Mouse (Mus musculus) kidney, postnatal 10 days (tissue): Measurements from ENCODE around the gene Usp32.
A peak's percentile ranks its signal among the peaks of the same experiment; 100 is the strongest.
"Not testable (repeated sequence)": the region's sequence is repeated elsewhere in the genome, so short reads cannot be mapped to it uniquely, and the experiment has no call there.

Source experiments
- DNase-seq: peaks from one replicate; pipeline ENCODE4 v3.0.0; 2021; ENCODE audit warnings: mixed read lengths

The Usp32 gene

DNA sequence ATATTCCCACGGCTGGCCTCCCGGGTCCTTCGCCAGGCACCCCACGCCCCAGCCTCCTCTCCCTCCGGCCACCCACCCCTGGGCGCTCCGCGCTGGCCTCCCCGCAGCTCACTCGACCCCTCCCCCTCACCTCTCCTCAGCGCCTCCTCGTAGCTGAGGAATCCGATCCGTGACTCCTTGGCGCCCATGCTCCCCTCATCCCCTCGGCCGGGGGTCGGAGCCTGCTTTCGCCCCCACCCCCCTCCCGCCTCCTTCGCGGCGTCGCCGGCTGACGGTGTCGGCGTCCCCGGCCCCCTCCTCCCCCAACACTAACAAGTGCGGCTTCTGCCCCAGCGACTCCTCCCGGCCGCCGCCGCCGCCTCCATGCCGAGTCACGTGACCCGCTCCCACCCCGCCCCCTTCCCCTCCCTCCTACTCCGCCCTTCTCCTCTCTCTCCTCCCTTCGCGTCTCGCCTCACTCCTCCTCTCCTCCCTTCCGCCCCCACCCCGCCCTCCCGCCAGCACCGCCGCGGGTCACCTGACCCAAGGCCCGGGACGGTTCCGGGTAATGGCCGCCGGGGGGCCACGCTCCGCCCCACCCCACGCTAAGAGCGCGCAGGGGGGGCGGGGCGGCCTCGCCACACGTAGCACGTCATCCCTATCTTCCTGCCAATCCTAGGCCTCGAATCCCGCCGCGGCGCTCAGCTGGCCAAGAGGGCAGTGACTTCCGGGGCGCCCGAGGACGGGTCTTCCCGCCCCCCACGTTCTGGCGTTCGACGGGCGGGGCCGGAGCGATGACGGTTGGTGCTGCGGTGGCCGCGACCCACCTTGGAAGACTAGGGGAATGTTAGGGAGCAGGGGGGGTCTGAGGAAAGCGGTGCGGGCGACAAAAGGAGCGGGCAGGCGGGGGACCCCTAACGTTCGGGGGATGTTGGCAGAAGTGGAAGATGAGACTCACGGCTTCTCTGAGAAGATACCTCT is at the start of gene Usp32:
Gene Usp32 (minus strand): TSS at position 581 of the 960 bp plus-strand sequence.
- peak; percentile 98 for DNase-seq

DNA sequence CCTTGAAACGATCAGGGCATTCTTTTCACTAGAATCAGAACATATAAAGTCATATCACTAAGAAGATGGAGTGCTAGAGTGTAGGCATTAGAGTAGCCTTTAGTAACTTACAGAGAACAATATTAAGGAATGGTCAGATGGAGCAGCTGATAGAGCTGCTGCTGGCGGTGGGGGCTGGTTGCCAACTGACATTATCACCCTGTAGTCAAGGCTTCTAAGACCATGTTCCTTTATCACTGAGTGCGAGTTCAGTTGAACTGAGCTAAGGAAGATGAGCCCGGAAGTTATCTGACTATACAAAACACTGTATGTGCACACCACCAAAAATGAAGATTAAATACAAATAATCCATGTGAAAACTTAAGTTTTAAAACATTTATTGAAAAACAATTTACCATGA is 49.1 kb upstream of the Usp32 start:
- no peak for DNase-seq

DNA sequence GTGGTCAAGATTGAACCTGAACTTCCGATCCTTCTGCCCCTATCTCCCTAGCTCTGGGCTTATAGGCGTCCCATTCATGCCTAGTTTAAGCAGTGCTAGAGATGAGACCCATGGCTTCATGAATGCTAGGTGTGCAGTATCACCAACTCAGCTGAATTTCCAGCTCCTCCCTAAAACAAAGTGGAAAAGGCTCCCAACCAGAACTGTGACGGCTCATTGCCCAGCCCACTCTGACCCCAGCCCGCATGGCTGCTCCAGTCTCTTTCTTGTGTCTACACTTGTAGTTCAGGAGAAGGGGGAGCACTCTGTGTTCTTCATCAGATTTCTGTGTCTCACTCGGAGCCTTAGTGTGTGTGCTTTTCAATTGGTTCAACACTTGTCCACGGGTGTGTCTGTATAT is 44.9 kb upstream of the Usp32 start:
- DNase-seq, result peak; percentile 14

GRCm38 (mm10) chr11:85184082-85184481 is 44.1 kb upstream of the Usp32 start:
- DNase-seq, result peak; percentile 61

GRCm38 (mm10) chr11:85183284-85183779 is 43.4 kb upstream of the Usp32 start:
- DNase-seq, result peak; percentile 52

- DNase-seq, result peak; percentile 83
Measured at GRCm38 (mm10) chr11:85182617-85183283, 42.8 kb upstream of the Usp32 start.

DNA sequence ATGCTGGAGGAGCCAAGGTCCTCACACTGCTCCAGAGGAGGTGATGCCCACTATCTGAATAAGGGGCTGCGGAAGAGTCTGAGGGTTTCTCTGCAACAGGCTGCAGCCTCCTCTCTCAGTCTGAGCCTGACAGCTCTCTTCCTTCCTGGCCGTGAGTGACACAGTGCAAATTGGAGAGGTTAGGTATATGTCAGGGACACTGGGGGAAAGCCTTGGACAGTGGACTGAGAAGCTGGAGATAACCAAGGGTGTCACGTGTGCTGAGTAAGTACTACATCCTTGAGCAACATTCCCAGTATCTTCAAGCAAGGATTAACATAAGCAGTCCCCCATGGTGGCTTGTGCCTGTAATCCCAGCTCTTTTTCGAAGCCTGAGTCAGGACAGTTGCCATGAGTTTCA is 38.5 kb upstream of the Usp32 start:
- DNase-seq, result no peak

- no peak for DNase-seq
Measured at GRCm38 (mm10) chr11:85177761-85178160, 37.8 kb upstream of the Usp32 start.

GRCm38 (mm10) chr11:85175941-85176340 is 36.0 kb upstream of the Usp32 start:
- no peak for DNase-seq

DNA sequence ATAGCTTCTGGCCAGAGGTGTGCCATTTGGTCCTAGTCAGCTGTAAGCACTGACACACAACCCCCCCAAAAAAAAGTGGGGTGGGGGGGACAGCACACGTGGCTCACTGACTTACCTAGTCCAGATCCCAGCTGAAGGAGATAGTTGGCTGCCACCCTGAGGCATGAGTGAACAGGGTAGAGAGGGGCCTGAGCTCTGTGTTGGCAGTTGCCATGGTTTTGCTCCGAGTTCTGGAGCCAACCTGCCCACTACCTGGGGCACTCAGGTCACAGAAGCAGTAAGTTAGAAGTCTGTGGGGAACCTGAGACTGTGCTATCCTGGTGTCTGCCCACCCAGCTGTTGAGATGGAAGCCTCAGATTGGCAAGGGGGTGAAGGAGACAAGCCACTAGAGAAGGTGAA is 30.9 kb upstream of the Usp32 start:
- DNase-seq, result no peak

DNA sequence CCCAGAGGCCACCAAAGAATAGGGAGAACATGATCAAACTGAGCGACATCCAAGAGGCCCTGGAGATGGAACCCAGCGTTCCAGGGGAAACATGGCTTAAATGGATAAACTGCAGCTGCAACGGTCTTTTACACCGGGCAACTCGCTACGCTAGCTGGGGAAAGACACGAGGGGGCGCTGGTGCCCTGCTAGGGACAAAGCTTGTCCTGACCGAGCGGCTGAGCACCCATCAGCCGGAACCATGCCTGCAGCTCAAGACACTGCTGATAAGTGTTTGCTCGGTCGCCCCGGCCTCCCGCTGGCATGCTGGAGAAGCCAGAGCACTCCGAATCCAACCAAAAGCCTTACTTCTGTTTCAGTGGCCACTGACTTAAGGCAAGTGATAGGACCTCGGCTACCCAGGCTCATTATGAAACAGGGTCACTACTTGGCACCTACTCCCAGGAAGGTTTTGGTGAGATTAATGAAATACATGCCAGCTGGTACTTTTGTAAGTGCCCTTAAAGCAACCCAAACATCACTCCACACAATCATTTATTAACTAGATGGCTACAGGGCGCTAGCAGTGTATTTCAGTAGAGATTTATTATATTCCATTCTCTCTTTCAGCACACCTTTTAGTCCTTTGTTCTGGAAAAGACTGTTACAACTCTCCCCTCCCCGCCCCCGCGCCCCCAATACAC is 30.2 kb upstream of the Usp32 start, which contains the start of gene 1700125H20Rik:
Gene 1700125H20Rik (plus strand): TSS at position 347 of the 683 bp plus-strand sequence.
- peak; percentile 96 for DNase-seq

- no peak for DNase-seq
Measured at GRCm38 (mm10) chr11:85167503-85167902, 27.5 kb upstream of the Usp32 start.

GRCm38 (mm10) chr11:85164371-85164770 is 24.4 kb upstream of the Usp32 start:
- DNase-seq, result no peak

DNA sequence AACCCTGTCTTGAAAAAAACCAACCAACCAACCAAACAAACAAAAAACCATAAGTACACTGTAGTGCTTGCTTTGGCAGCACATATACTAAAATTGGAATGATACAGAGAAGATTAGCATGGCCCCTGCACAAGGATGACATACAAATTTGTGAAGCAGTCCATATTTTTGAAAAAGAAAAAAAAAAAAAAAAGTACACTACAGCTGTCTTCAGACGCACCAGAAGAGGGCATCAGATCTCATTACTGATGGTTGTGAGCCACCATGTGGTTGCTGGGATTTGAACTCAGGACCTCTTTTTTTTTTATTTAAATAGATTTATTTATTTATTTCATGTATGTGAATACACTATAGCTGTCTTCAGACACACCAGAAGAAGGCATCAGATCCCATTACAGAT is 23.1 kb upstream of the Usp32 start:
- DNase-seq, result not testable (repeated sequence)

- DNase-seq, result no peak
Measured at GRCm38 (mm10) chr11:85157301-85157700, 17.3 kb upstream of the Usp32 start.

DNA sequence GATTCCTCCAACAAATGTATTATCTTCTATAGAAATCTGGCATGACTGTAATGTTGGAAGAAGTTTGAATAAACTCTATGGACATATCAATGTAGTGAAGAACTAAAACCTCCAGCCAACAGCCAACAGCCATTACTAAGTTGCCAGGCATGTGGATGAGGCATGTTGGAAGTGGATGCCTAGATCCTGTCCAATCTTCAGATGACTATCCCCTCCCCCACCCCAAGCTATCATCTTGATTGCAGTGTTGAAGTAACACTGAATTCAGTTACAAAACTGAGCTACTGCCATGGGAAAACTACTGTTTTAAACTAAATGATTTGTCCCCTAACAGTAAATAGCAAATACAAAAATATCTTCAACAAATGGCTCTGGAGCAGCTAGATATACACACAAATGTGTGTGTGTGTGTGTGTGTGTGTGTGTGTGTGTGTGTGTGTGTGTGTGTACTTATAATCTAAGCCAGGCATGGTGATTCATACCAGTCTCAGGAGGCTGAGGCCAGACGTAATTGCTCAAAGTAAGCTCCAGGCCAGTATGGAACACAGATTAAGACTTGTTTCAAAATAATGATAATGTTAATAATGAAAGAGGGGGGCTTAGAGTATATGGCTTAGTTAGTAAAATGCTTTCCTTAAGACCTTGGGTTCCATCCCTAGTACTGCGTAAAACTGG is 12.4 kb upstream of the Usp32 start:
- no peak for DNase-seq

- peak; percentile 21 for DNase-seq
Measured at GRCm38 (mm10) chr11:85138776-85139474, 1.0 kb downstream of the Usp32 start.

DNA sequence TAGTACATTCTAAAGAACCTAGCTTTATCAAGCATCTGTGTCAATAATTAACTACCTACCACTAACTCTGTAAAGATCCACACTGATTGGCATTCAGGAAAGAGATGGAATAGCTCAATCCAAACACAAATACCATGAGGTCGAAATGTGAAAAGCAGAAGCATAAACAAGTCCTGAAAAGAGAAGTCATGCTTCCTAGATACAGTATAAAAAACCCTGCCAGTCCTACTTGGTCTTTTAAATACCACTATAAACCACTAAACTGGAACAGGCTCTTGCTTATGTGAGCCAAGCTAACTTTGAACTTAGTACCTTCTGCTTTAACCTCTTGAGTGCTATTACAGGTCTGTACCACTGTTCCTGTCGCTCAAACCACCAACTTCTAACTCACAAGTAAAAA is 8.4 kb downstream of the Usp32 start:
- no peak for DNase-seq

DNA sequence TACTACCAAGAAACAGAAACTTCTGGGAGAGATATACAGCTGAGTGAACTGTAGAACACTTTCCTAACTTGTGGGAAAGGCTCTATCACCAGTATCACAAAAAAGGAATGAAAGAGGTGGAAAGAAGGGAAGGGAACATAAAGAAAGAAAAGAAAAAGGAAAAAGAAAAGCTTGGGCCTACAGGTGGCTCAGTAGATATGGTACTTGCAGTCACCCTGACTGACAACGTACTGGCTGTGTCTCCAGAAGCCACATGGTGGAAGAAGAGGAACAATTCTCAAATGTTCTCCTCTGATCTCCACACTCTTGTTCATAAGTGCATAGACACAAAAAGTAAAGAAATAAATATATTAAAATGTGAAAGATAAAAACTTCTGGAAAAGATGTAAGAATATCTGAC is 11.1 kb downstream of the Usp32 start:
- DNase-seq, result no peak

DNA sequence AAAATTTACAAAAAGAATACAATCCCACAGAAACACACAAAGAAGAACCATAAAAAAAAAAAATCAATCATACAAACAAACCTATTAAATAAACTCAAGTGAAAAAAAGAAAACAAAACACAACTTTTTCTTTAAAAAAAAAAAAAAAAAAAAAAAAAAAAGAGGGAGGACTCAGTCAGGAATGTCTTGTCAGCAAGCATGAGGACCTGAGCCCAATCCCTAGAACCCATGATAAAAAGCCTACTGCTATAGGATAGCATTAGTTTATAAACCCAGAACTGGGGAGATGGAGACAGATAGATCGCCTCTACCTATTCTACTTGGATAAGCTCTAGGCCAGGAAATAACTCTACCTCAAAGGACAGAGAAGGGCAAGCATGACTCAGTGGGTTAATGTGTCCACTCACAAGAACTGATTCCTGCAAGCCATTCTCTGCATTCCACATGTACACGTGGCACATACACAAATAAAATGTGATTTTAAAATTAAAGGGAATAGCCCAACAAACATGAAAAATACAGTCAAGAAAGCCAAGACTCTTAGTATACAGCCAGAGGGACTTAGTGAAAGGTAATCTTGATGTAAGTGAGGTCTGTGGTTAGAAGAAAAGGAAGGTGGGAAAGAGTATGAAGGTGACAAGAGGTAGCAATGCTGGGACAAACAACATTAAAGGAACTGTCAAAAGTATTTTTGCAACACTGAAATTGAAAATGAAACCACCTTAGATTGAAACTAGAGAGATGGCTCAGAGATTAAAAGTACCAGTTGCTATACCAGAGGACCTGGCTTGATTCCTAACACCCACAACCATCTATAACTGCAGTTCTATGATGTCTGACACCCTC is 13.5 kb downstream of the Usp32 start:
- no peak for DNase-seq
